Mouse (Mus musculus) liver, postnatal 0 days (tissue): Measurements from ENCODE around the gene Tmem170b. TPM values are rescaled to one million over a fixed set of nuclear protein-coding genes. Genes with fewer than 3 reads are reported as not detected.

ENCODE experiments used
- ATAC-seq: fragments of 200-750 bp; cut with Nextera tagmentation; 2 replicates; pipeline ENCODE4 v1.8.0; 2017; ENCODE audit warnings: mild to moderate bottlenecking, moderate library complexity
- DNase-seq: peaks from one replicate; pipeline ENCODE4 v3.0.0-alpha.2; 2016
- H3K27ac ChIP-seq: fragments of 300-500 bp; sonication (generic); 2 replicates; pipeline ENCODE4 v1.5.1; 2014; ENCODE audit warnings: antibody characterized with exemption, moderate library complexity, mild to moderate bottlenecking, low read depth
- H3K27me3 ChIP-seq: fragments of 300-500 bp; sonication (generic); 2 replicates; pipeline ENCODE4 v1.6.1; 2014; ENCODE audit warnings: low read length, control low read depth, mixed read lengths; ENCODE audit not compliant: insufficient read depth
- H3K36me3 ChIP-seq: fragments of 300-500 bp; sonication (generic); replicated peaks from 2 replicates; pipeline ENCODE4 v1.6.1; 2014; ENCODE audit warnings: mild to moderate bottlenecking, control low read depth, low read length, moderate library complexity, mixed read lengths; ENCODE audit not compliant: insufficient read depth
- H3K4me1 ChIP-seq: fragments of 300-500 bp; sonication (generic); 2 replicates; pipeline ENCODE4 v1.6.1; 2014; ENCODE audit warnings: antibody characterized with exemption, mild to moderate bottlenecking, control low read depth; ENCODE audit not compliant: insufficient read depth
- H3K4me2 ChIP-seq: fragments of 300-500 bp; sonication (generic); 2 replicates; pipeline ENCODE4 v1.6.1; 2014; ENCODE audit warnings: low read depth, mild to moderate bottlenecking, low read length, moderate library complexity, mixed read lengths
- H3K4me3 ChIP-seq: fragments of 300-500 bp; sonication (generic); 2 replicates; pipeline ENCODE4 v1.5.1; 2014; ENCODE audit warnings: low read depth, low read length
- H3K9ac ChIP-seq: fragments of 300-500 bp; sonication (generic); replicated peaks from 2 replicates; pipeline ENCODE4 v1.6.1; 2014; ENCODE audit warnings: mild to moderate bottlenecking, moderate library complexity
- H3K9me3 ChIP-seq: fragments of 300-500 bp; sonication (generic); 2 replicates; pipeline ENCODE4 v1.6.1; 2016; ENCODE audit warnings: mild to moderate bottlenecking, control low read depth, low read length, mixed read lengths
- CTCF ChIP-seq: sonication (generic); IDR thresholded peaks from 2 replicates; pipeline ENCODE4 v1.5.1; 2016; ENCODE audit warnings: antibody characterized with exemption, low read depth
- EP300 ChIP-seq: IDR thresholded peaks from 2 replicates; pipeline ENCODE4 v1.6.1; 2016; ENCODE audit warnings: antibody characterized with exemption, low read depth, mild to moderate bottlenecking
- WGBS: fragments of 180-500 bp; shearing (Covaris S2); extraction: QIAGEN DNeasy Blood & Tissue Kit; methylation state at CpG from one replicate; pipeline ENCODE4 v1.1.7; 2014; ENCODE audit not compliant: insufficient replicate concordance; 5-methylcytosine and 5-hydroxymethylcytosine counted together
- polyA plus RNA-seq: library from polyadenylated mRNA; unstranded; fragments of >200 nt; fragmentation: Nextera tagmentation; extraction: Ambion mirVana; gene quantifications from 2 replicates; pipeline ENCODE4 v1.2.1, GENCODE M21; 2015

Tmem170b gene
- polyA plus RNA-seq, 1 experiment from 2014 or later: 5.7 TPM

- no peak overlapping the region for H3K4me2 ChIP-seq
- H3K4me1 ChIP-seq: no peaks in the 10 kb centered on the region
- ATAC-seq (no peak), DNase-seq (no peak)
- H3K9ac ChIP-seq: no peak overlapping the region
- H3K9me3 ChIP-seq: no peaks in the 10 kb centered on the region
- no peak overlapping the region for H3K4me3 ChIP-seq
- H3K36me3 ChIP-seq: no peaks in the 10 kb centered on the region
- no peak overlapping the region for H3K27ac ChIP-seq
- TF ChIP-seq CTCF: no peak
- no peak for TF ChIP-seq EP300
- H3K27me3 ChIP-seq: no peaks in the 10 kb centered on the region
- 77% methylated on average over 9 of the region's 9 CpGs for WGBS
Observed at GRCm38 (mm10) chr13:41675966-41676835, 70.5 kb downstream of the Tmem170b start.

- Histone ChIP-seq H3K9ac (no peak overlapping the region), H3K4me3 (no peak overlapping the region), H3K4me1 (no peaks in the 10 kb centered on the region), H3K27me3 (no peaks in the 10 kb centered on the region), H3K27ac (no peak overlapping the region), H3K36me3 (no peaks in the 10 kb centered on the region), H3K9me3 (no peaks in the 10 kb centered on the region), H3K4me2 (no peak overlapping the region)
- no peak for DNase-seq
- TF ChIP-seq CTCF (no peak), EP300 (no peak)
- no peak for ATAC-seq
- WGBS: 63% methylated on average over 7 of the region's 7 CpGs
Observed at GRCm38 (mm10) chr13:41676836-41677186, 71.1 kb downstream of the Tmem170b start.

GRCm38 (mm10) chr13:41680854-41681549 lies 75.3 kb downstream of the Tmem170b start:
- H3K4me3 ChIP-seq: no peak overlapping the region
- H3K36me3 ChIP-seq: no peaks in the 10 kb centered on the region
- H3K9ac ChIP-seq: no peak overlapping the region
- ATAC-seq (no peak), DNase-seq (no peak)
- H3K27ac ChIP-seq: no peak overlapping the region
- 65% methylated on average over 12 of the region's 12 CpGs for WGBS
- H3K4me2 ChIP-seq: no peak overlapping the region
- TF ChIP-seq EP300 (no peak), CTCF (no peak)
- H3K4me1 ChIP-seq: no peaks in the 10 kb centered on the region
- H3K27me3 ChIP-seq: no peaks in the 10 kb centered on the region
- no peaks in the 10 kb centered on the region for H3K9me3 ChIP-seq

- ATAC-seq (no peak), DNase-seq (no peak)
- 79% methylated on average over 12 of the region's 12 CpGs for WGBS
Observed at GRCm38 (mm10) chr13:41682341-41683119, 76.8 kb downstream of the Tmem170b start.

GRCm38 (mm10) chr13:41683356-41684012 lies 77.8 kb downstream of the Tmem170b start:
- TF ChIP-seq CTCF: peak; percentile 37
- no peak for TF ChIP-seq EP300
- H3K4me3 ChIP-seq: no peak overlapping the region
- H3K9ac ChIP-seq: no peak overlapping the region
- ATAC-seq: no peak
- no peaks in the 10 kb centered on the region for H3K27me3 ChIP-seq
- no peaks in the 10 kb centered on the region for H3K9me3 ChIP-seq
- no peaks in the 10 kb centered on the region for H3K36me3 ChIP-seq
- H3K4me1 ChIP-seq: no peaks in the 10 kb centered on the region
- no peak overlapping the region for H3K27ac ChIP-seq
- no peak overlapping the region for H3K4me2 ChIP-seq
- 74% methylated on average over 11 of the region's 11 CpGs for WGBS
- DNase-seq: no peak

More at GRCm38 (mm10) chr13:41682341-41683119, 76.8 kb downstream of the Tmem170b start:
- H3K4me3 ChIP-seq: no peak overlapping the region
- no peak overlapping the region for H3K4me2 ChIP-seq
- H3K27ac ChIP-seq: no peak overlapping the region
- TF ChIP-seq CTCF: no peak
- H3K4me1 ChIP-seq: no peaks in the 10 kb centered on the region
- H3K9ac ChIP-seq: no peak overlapping the region
- H3K27me3 ChIP-seq: no peaks in the 10 kb centered on the region
- H3K9me3 ChIP-seq: no peaks in the 10 kb centered on the region
- H3K36me3 ChIP-seq: no peaks in the 10 kb centered on the region
